Mouse (Mus musculus) heart, postnatal 0 days (tissue): ENCODE measurements around the gene Fat3.

Experiments used
- CTCF ChIP-seq: IDR thresholded peaks from 2 replicates; pipeline ENCODE4 v1.5.1; 2016; ENCODE audit warnings: antibody characterized with exemption, control low read depth, low read depth
- EP300 ChIP-seq: IDR thresholded peaks from 2 replicates; pipeline ENCODE4 v1.6.1; 2016; ENCODE audit warnings: antibody characterized with exemption, low read depth

- TF ChIP-seq CTCF = no peak
- TF ChIP-seq EP300 = no peak
Measured at GRCm38 (mm10) chr9:16437805-16438204, 63.3 kb downstream of the Fat3 start.
